Mouse (Mus musculus) liver, postnatal 0 days (tissue): ENCODE measurements at regions not wholly inside any gene's neighbourhood (a gene's known extent, or its start where the extent isn't known, plus 50 kb on each side); places are given as distances from the start of the nearest gene placed in this dataset.

ENCODE experiments used
- ATAC-seq: fragments of 200-750 bp; cut with Nextera tagmentation; 2 replicates; pipeline ENCODE4 v1.8.0; 2017; ENCODE audit warnings: mild to moderate bottlenecking, moderate library complexity
- DNase-seq: peaks from one replicate; pipeline ENCODE4 v3.0.0-alpha.2; 2016
- H3K27ac ChIP-seq: fragments of 300-500 bp; sonication (generic); 2 replicates; pipeline ENCODE4 v1.5.1; 2014; ENCODE audit warnings: antibody characterized with exemption, moderate library complexity, mild to moderate bottlenecking, low read depth
- H3K27me3 ChIP-seq: fragments of 300-500 bp; sonication (generic); 2 replicates; pipeline ENCODE4 v1.6.1; 2014; ENCODE audit warnings: low read length, control low read depth, mixed read lengths; ENCODE audit not compliant: insufficient read depth
- H3K36me3 ChIP-seq: fragments of 300-500 bp; sonication (generic); replicated peaks from 2 replicates; pipeline ENCODE4 v1.6.1; 2014; ENCODE audit warnings: mild to moderate bottlenecking, control low read depth, low read length, moderate library complexity, mixed read lengths; ENCODE audit not compliant: insufficient read depth
- H3K4me1 ChIP-seq: fragments of 300-500 bp; sonication (generic); 2 replicates; pipeline ENCODE4 v1.6.1; 2014; ENCODE audit warnings: antibody characterized with exemption, mild to moderate bottlenecking, control low read depth; ENCODE audit not compliant: insufficient read depth
- H3K4me2 ChIP-seq: fragments of 300-500 bp; sonication (generic); 2 replicates; pipeline ENCODE4 v1.6.1; 2014; ENCODE audit warnings: low read depth, mild to moderate bottlenecking, low read length, moderate library complexity, mixed read lengths
- H3K4me3 ChIP-seq: fragments of 300-500 bp; sonication (generic); 2 replicates; pipeline ENCODE4 v1.5.1; 2014; ENCODE audit warnings: low read depth, low read length
- H3K9ac ChIP-seq: fragments of 300-500 bp; sonication (generic); replicated peaks from 2 replicates; pipeline ENCODE4 v1.6.1; 2014; ENCODE audit warnings: mild to moderate bottlenecking, moderate library complexity
- H3K9me3 ChIP-seq: fragments of 300-500 bp; sonication (generic); 2 replicates; pipeline ENCODE4 v1.6.1; 2016; ENCODE audit warnings: mild to moderate bottlenecking, control low read depth, low read length, mixed read lengths
- CTCF ChIP-seq: sonication (generic); IDR thresholded peaks from 2 replicates; pipeline ENCODE4 v1.5.1; 2016; ENCODE audit warnings: antibody characterized with exemption, low read depth
- EP300 ChIP-seq: IDR thresholded peaks from 2 replicates; pipeline ENCODE4 v1.6.1; 2016; ENCODE audit warnings: antibody characterized with exemption, low read depth, mild to moderate bottlenecking
- WGBS: fragments of 180-500 bp; shearing (Covaris S2); extraction: QIAGEN DNeasy Blood & Tissue Kit; methylation state at CpG from one replicate; pipeline ENCODE4 v1.1.7; 2014; ENCODE audit not compliant: insufficient replicate concordance; 5-methylcytosine and 5-hydroxymethylcytosine counted together

DNA sequence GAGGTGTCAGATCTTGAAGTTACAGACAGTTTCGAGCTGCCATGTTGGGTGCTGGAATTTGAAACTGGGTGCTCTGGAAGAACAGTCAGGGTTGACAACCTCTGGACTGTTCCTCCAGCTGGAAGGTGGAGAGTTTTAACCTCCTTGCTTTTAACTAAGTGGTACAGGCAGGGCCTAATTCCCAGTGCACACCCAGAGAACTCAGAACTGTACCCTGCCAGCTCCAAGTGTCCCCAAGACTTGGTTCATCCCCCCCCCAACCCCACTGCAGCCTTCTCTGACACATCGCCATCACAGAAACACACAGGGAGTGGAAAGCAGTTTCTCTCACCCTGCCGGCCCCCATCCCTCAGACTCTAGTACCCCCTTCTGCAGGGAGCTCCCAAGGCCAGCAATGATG lies 228.2 kb upstream of the Nfe2l3 start:
- Histone ChIP-seq H3K4me1 (no peaks in the 10 kb centered on the region), H3K4me3 (no peak overlapping the region), H3K9me3 (no peaks in the 10 kb centered on the region), H3K27ac (no peak overlapping the region), H3K27me3 (peaks cover 19% of the 10 kb centered on the region), H3K4me2 (no peak overlapping the region), H3K9ac (no peak overlapping the region), H3K36me3 (no peaks in the 10 kb centered on the region)
- DNase-seq (no peak), ATAC-seq (no peak)
- TF ChIP-seq CTCF = no peak
- no peak for TF ChIP-seq EP300
- WGBS = 76% methylated on average over 3 of the region's 3 CpGs

DNA sequence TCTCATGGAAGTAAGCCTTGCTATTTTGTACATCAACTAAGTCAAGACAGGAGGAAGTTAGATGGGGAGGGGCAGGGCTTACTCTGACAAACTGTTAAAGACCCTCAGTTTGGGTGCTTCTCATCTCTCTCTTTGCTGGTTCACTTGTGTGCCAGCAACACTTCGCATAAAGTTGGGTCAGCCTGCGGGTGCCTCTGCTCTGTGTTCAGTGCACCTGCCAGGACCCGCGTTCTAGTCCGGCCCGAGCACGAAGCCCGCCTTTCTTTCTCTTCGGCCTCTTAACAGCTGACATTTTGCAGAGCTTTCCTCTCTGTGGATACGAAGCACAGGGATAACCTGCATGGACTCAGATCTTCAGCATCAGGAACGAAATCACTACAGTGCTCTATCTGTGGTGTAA lies 227.1 kb upstream of the Nfe2l3 start:
- Histone ChIP-seq H3K9me3 (no peaks in the 10 kb centered on the region), H3K4me2 (no peak overlapping the region), H3K27me3 (peaks cover 19% of the 10 kb centered on the region), H3K4me1 (no peaks in the 10 kb centered on the region), H3K27ac (no peak overlapping the region), H3K9ac (no peak overlapping the region), H3K4me3 (no peak overlapping the region), H3K36me3 (no peaks in the 10 kb centered on the region)
- TF ChIP-seq CTCF = no peak
- TF ChIP-seq EP300 = no peak
- no peak for ATAC-seq
- DNase-seq = no peak
- 73% methylated on average over 11 of the region's 11 CpGs for WGBS

DNA sequence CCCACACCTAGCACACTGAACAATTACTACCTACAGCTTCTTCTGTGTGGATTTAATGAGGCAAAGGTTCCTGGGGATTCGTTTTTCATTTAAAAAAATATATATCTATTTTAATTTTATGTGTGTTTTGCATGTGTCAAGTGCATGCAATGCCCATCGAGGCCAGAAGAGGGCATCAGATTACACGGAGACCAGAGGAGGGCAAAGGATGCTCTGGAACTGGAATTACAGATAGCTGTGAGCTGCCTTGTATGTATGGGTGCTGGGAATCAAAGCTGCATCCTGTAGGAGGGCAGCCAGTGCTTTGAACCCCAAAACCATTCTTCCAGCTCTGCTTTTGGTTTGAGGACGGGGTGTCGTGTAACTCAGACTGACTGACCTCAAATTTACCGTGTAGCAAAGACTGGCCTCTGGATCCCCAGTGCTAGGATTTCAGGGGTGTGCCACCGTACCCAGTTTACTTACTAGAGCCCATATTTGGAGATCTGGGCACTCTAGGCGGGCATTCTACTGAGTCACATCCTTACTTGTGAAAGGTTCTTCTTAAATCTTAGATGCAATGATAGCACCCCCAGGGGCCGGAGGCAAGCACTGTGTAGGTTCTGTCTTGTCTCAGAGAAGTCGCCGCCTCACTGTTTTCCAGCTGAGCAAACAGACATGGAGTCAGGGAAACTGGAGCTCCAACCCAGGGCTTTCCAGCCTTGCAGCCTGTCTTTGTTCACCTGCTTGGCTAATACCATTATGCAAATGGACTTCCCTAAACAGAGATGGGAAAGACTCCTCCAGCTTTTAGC lies 225.6 kb upstream of the Nfe2l3 start:
- Histone ChIP-seq H3K9ac (no peak overlapping the region), H3K27ac (no peak overlapping the region), H3K4me1 (no peaks in the 10 kb centered on the region), H3K36me3 (no peaks in the 10 kb centered on the region), H3K4me3 (no peak overlapping the region), H3K4me2 (no peak overlapping the region), H3K9me3 (no peaks in the 10 kb centered on the region), H3K27me3 (peaks cover 19% of the 10 kb centered on the region)
- ATAC-seq (no peak), DNase-seq (peak; percentile 71)
- TF ChIP-seq EP300 (no peak), CTCF (peak; percentile 74)
- WGBS = 8% methylated on average over 11 of the region's 11 CpGs

DNA sequence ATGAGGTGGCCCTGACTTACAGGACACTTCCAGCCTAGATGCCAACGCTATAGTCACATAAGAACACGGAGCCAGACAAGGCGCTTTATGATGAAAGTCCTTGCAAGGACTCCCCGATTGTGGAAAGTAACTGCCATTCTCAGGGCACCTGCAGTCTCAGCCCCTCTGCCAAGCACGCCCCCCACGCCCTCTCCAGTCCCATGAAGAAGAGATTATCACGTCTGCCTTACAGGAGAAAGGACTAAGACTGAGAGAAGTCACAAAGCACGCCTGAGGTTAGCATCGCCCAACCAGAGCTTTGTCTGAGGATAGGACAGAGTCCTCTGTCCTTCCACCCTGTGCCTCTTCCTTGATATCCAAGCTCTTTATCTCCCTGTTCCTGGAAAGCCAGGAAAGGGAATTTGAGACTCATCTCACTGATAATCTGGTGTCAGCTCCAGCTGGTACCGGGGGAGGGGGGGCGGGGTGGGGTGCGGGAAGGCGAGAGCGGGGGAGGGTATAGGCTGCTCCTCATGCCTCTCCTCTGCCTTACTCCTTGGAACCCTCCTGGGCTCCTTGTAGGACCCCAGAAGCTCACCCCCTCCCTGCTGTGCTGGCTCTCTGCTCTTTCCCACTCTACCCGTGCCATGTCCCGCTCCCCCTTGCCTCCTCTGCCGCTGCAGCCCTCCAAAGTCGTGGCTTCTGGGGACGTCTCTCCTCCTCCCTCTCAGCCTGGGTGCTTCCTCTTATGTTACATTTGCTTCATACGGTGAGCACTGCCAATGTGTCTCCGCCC lies 224.7 kb upstream of the Nfe2l3 start:
- DNase-seq = no peak
- Histone ChIP-seq H3K36me3 (no peaks in the 10 kb centered on the region), H3K27ac (no peak overlapping the region), H3K9ac (no peak overlapping the region), H3K4me1 (no peaks in the 10 kb centered on the region), H3K9me3 (no peaks in the 10 kb centered on the region), H3K27me3 (peaks cover 19% of the 10 kb centered on the region), H3K4me3 (no peak overlapping the region), H3K4me2 (0 out of 2 replicates have a peak overlapping the region, but pooled peaks have one; percentile 13)
- TF ChIP-seq CTCF (no peak), EP300 (no peak)
- no peak for ATAC-seq
- WGBS = 3% methylated on average over 21 of the region's 21 CpGs

DNA sequence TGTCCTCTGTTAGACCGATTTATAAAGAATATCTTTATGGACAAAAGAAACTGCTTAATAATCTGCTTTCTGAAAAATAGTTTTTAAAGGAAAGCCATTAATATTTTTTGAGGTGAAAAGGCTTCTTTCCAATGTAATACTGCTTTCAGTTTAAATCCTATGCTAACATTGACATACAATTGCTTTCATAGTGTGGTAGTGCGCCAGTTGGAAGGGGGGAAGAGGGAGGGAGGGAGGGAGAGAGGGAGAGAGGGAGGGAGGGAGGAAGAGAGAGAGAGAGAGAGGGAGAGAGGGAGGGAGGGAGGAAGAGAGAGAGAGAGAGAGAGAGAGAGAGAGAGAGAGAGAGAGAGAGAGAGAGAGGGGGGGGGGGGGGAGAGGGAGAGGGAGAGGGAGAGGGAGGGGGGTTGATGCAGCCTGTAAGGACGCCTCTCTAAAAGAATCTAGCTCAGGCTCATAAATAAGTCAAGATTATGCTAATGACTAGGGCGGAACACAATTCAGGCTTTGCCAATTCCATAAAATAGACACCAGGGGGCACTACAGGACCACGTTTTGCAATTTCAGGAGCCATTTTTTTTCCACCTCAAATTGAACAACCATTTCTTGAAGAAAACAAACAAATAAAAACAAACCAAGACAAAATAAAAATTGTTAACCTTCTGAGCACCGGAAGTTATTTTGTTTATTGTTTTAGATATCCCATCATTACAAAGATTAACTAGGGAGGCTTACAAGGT lies 223.6 kb upstream of the Nfe2l3 start:
- peaks cover 19% of the 10 kb centered on the region for H3K27me3 ChIP-seq
- TF ChIP-seq CTCF = peak; percentile 79
- TF ChIP-seq EP300 = no peak
- ATAC-seq (no peak), DNase-seq (peak; percentile 61)
- 1% methylated on average over 6 of the region's 6 CpGs for WGBS
- no peak overlapping the region for H3K4me2 ChIP-seq
- no peak overlapping the region for H3K4me3 ChIP-seq
- H3K27ac ChIP-seq = no peak overlapping the region
- H3K9ac ChIP-seq = no peak overlapping the region
- no peaks in the 10 kb centered on the region for H3K9me3 ChIP-seq
- H3K4me1 ChIP-seq = no peaks in the 10 kb centered on the region
- no peaks in the 10 kb centered on the region for H3K36me3 ChIP-seq

DNA sequence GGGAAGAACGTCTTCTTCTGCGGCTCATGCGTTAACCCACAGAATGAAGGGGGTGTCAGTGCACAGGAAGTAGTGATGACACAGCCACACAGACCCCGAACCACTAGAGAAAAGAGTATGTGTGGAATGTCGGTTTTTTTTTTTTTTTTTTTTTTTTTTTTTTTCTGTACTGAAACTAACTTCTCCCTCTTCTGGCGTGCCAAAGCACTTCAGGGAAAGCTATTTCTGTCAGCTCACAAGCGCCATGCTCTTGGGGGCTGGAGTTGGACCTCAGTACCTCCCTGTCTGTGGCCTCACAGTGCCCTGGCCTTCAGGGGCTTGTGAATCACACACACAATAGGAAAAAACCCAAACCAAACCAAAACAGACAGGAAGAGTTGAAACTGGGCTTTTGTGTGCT lies 221.1 kb upstream of the Nfe2l3 start:
- H3K36me3 ChIP-seq = no peaks in the 10 kb centered on the region
- H3K4me2 ChIP-seq = no peak overlapping the region
- DNase-seq (no peak), ATAC-seq (no peak)
- 0 out of 2 replicates have a peak, but pooled peaks have one; percentile 12 for TF ChIP-seq CTCF
- TF ChIP-seq EP300 = no peak
- 26% methylated on average over 7 of the region's 7 CpGs for WGBS
- H3K4me1 ChIP-seq = 0 out of 2 replicates have a peak, but pooled peaks cover 3% of the 10 kb centered on the region
- H3K9ac ChIP-seq = no peak overlapping the region
- no peak overlapping the region for H3K27ac ChIP-seq
- H3K4me3 ChIP-seq = no peak overlapping the region
- peaks cover 16% of the 10 kb centered on the region for H3K27me3 ChIP-seq
- no peaks in the 10 kb centered on the region for H3K9me3 ChIP-seq
